Mouse (Mus musculus) neural tube, embryonic 12.5 days (tissue): ENCODE results near the gene Slc38a2. TPM values are rescaled to one million over a fixed set of nuclear protein-coding genes. Genes with fewer than 3 reads are reported as not detected.
A peak's percentile ranks its signal among the peaks of the same experiment; 100 is the strongest.

Source experiments
- ATAC-seq: fragments of 200-750 bp; cut with Nextera tagmentation; 2 replicates; pipeline ENCODE4 v1.8.0; 2017; ENCODE audit warnings: low read depth, mild to moderate bottlenecking, moderate TSS enrichment, moderate library complexity; ENCODE audit not compliant: low FRiP score
- H3K27ac ChIP-seq: fragments of 300-500 bp; sonication (generic); 2 replicates; pipeline ENCODE4 v1.5.1; 2016
- H3K27me3 ChIP-seq: fragments of 300-500 bp; sonication (generic); replicated peaks from 2 replicates; pipeline ENCODE4 v1.6.1; 2016; ENCODE audit warnings: mild to moderate bottlenecking
- H3K36me3 ChIP-seq: fragments of 300-500 bp; sonication (generic); 2 replicates; pipeline ENCODE4 v1.6.1; 2016; ENCODE audit warnings: mild to moderate bottlenecking
- H3K4me1 ChIP-seq: fragments of 300-500 bp; sonication (generic); 2 replicates; pipeline ENCODE4 v1.6.1; 2016
- H3K4me2 ChIP-seq: fragments of 300-500 bp; sonication (generic); replicated peaks from 2 replicates; pipeline ENCODE4 v1.6.1; 2016; ENCODE audit warnings: mild to moderate bottlenecking
- H3K4me3 ChIP-seq: fragments of 300-500 bp; sonication (generic); 2 replicates; pipeline ENCODE4 v1.5.1; 2016
- H3K9ac ChIP-seq: fragments of 300-500 bp; sonication (generic); 2 replicates; pipeline ENCODE4 v1.6.1; 2016; ENCODE audit warnings: mild to moderate bottlenecking
- H3K9me3 ChIP-seq: fragments of 300-500 bp; sonication (generic); 2 replicates; pipeline ENCODE4 v1.6.1; 2016; ENCODE audit warnings: mild to moderate bottlenecking
- WGBS: fragments of 180-500 bp; shearing (Covaris S2); methylation state at CpG from one replicate; pipeline ENCODE4 v1.1.7; 2016; 5-methylcytosine and 5-hydroxymethylcytosine counted together
- polyA plus RNA-seq: library from polyadenylated mRNA; unstranded; fragments of >200 nt; fragmentation: Nextera tagmentation; extraction: Ambion mirVana; gene quantifications from 2 replicates; pipeline ENCODE4 v1.2.1, GENCODE M21; 2016

Slc38a2 gene
- polyA plus RNA-seq, 1 experiment from 2014 or later = 176 TPM

- Histone ChIP-seq H3K9ac (no peak overlapping the region), H3K27ac (no peak overlapping the region), H3K4me3 (no peak overlapping the region), H3K9me3 (no peaks in the 10 kb centered on the region), H3K4me1 (peaks cover 4% of the 10 kb centered on the region; the same call in 1 of the 2 replicates), H3K27me3 (no peaks in the 10 kb centered on the region), H3K36me3 (no peaks in the 10 kb centered on the region), H3K4me2 (no peak overlapping the region)
- 90% methylated on average over 7 of the region's 7 CpGs for WGBS
- ATAC-seq = no peak
Observed at GRCm38 (mm10) chr15:96715692-96716080, 16.2 kb upstream of the Slc38a2 start.

- no peak overlapping the region for H3K27ac ChIP-seq
- H3K4me2 ChIP-seq = no peak overlapping the region
- 93% methylated on average over 9 of the region's 9 CpGs for WGBS
- no peaks in the 10 kb centered on the region for H3K27me3 ChIP-seq
- no peak overlapping the region for H3K4me3 ChIP-seq
- H3K9me3 ChIP-seq = no peaks in the 10 kb centered on the region
- H3K4me1 ChIP-seq = peaks cover 4% of the 10 kb centered on the region; the same call in 1 of the 2 replicates
- no peak for ATAC-seq
- no peaks in the 10 kb centered on the region for H3K36me3 ChIP-seq
- H3K9ac ChIP-seq = no peak overlapping the region
Observed at GRCm38 (mm10) chr15:96715079-96715691, 15.7 kb upstream of the Slc38a2 start.

GRCm38 (mm10) chr15:96714676-96715016 lies 15.1 kb upstream of the Slc38a2 start:
- H3K9me3 ChIP-seq = no peaks in the 10 kb centered on the region
- 93% methylated on average over 3 of the region's 3 CpGs for WGBS
- H3K27me3 ChIP-seq = no peaks in the 10 kb centered on the region

GRCm38 (mm10) chr15:96713758-96714675 lies 14.5 kb upstream of the Slc38a2 start:
- no peak overlapping the region for H3K9ac ChIP-seq
- no peaks in the 10 kb centered on the region for H3K36me3 ChIP-seq
- no peaks in the 10 kb centered on the region for H3K27me3 ChIP-seq
- peaks cover 4% of the 10 kb centered on the region; the same call in 1 of the 2 replicates for H3K4me1 ChIP-seq
- H3K27ac ChIP-seq = no peak overlapping the region
- no peak overlapping the region for H3K4me3 ChIP-seq
- no peak overlapping the region for H3K4me2 ChIP-seq
- ATAC-seq = no peak
- H3K9me3 ChIP-seq = no peaks in the 10 kb centered on the region
- 94% methylated on average over 7 of the region's 7 CpGs for WGBS

More at GRCm38 (mm10) chr15:96714676-96715016, 15.1 kb upstream of the Slc38a2 start:
- Histone ChIP-seq H3K4me1 (peaks cover 4% of the 10 kb centered on the region; the same call in 1 of the 2 replicates), H3K36me3 (no peaks in the 10 kb centered on the region), H3K4me3 (no peak overlapping the region), H3K27ac (no peak overlapping the region), H3K4me2 (no peak overlapping the region), H3K9ac (no peak overlapping the region)
- ATAC-seq = no peak

GRCm38 (mm10) chr15:96712338-96712737 lies 12.8 kb upstream of the Slc38a2 start:
- ATAC-seq = no peak
- H3K4me1 ChIP-seq = peaks cover 4% of the 10 kb centered on the region; the same call in 1 of the 2 replicates
- H3K9me3 ChIP-seq = no peaks in the 10 kb centered on the region
- H3K27ac ChIP-seq = no peak overlapping the region
- H3K4me3 ChIP-seq = no peak overlapping the region
- no peak overlapping the region for H3K4me2 ChIP-seq
- H3K27me3 ChIP-seq = no peaks in the 10 kb centered on the region
- no peaks in the 10 kb centered on the region for H3K36me3 ChIP-seq
- WGBS = 97% methylated on average over 5 of the region's 5 CpGs
- no peak overlapping the region for H3K9ac ChIP-seq

- no peak for ATAC-seq
- peaks cover 4% of the 10 kb centered on the region; the same call in 1 of the 2 replicates for H3K4me1 ChIP-seq
- H3K27ac ChIP-seq = no peak overlapping the region
- 81% methylated on average over 11 of the region's 11 CpGs for WGBS
- H3K4me2 ChIP-seq = no peak overlapping the region
- no peaks in the 10 kb centered on the region for H3K9me3 ChIP-seq
- no peaks in the 10 kb centered on the region for H3K36me3 ChIP-seq
- H3K9ac ChIP-seq = no peak overlapping the region
- no peaks in the 10 kb centered on the region for H3K27me3 ChIP-seq
- no peak overlapping the region for H3K4me3 ChIP-seq
Observed at GRCm38 (mm10) chr15:96711664-96712063, 12.1 kb upstream of the Slc38a2 start.

- H3K36me3 ChIP-seq = no peaks in the 10 kb centered on the region
- 43% methylated on average over 15 of the region's 15 CpGs for WGBS
Observed at GRCm38 (mm10) chr15:96710352-96711114, 11.0 kb upstream of the Slc38a2 start.

GRCm38 (mm10) chr15:96709491-96710351 lies 10.2 kb upstream of the Slc38a2 start:
- no peaks in the 10 kb centered on the region for H3K9me3 ChIP-seq
- no peaks in the 10 kb centered on the region for H3K27me3 ChIP-seq
- no peaks in the 10 kb centered on the region for H3K36me3 ChIP-seq
- under 1% methylated on average over 79 of the region's 80 CpGs for WGBS
- peak overlapping the region; percentile 82 for H3K27ac ChIP-seq
- H3K4me1 ChIP-seq = peaks cover 4% of the 10 kb centered on the region; the same call in 1 of the 2 replicates
- H3K4me2 ChIP-seq = peak overlapping the region; percentile 75
- peak overlapping the region; percentile 70 for H3K9ac ChIP-seq
- peak; percentile 94 for ATAC-seq
- H3K4me3 ChIP-seq = peak overlapping the region; percentile 53

More at GRCm38 (mm10) chr15:96710352-96711114, 11.0 kb upstream of the Slc38a2 start:
- Histone ChIP-seq H3K4me2 (peak overlapping the region; percentile 75), H3K4me1 (peaks cover 4% of the 10 kb centered on the region; the same call in 1 of the 2 replicates), H3K27me3 (no peaks in the 10 kb centered on the region), H3K9me3 (no peaks in the 10 kb centered on the region), H3K9ac (peak overlapping the region; percentile 70), H3K4me3 (peak overlapping the region; percentile 53), H3K27ac (no peak overlapping the region)
- ATAC-seq = no peak

GRCm38 (mm10) chr15:96708976-96709490 lies 9.5 kb upstream of the Slc38a2 start:
- Histone ChIP-seq H3K4me2 (peak overlapping the region; percentile 75), H3K9ac (peak overlapping the region; percentile 70), H3K27me3 (no peaks in the 10 kb centered on the region), H3K36me3 (no peaks in the 10 kb centered on the region), H3K4me1 (peaks cover 4% of the 10 kb centered on the region; the same call in 1 of the 2 replicates), H3K9me3 (no peaks in the 10 kb centered on the region), H3K4me3 (peak overlapping the region; percentile 53), H3K27ac (peak overlapping the region; percentile 57)
- ATAC-seq = peak; percentile 15; the same call in 1 of the 2 replicates
- 28% methylated on average over 14 of the region's 14 CpGs for WGBS

- no peak for ATAC-seq
- Histone ChIP-seq H3K27ac (no peak overlapping the region), H3K4me3 (no peak overlapping the region), H3K27me3 (no peaks in the 10 kb centered on the region), H3K9me3 (no peaks in the 10 kb centered on the region), H3K4me2 (peak overlapping the region; percentile 75; the same call in 1 of the 2 replicates), H3K9ac (no peak overlapping the region), H3K4me1 (peaks cover 4% of the 10 kb centered on the region; the same call in 1 of the 2 replicates), H3K36me3 (no peaks in the 10 kb centered on the region)
- whole genome bisulfite sequencing = 92% methylated on average over 8 of the region's 8 CpGs
Observed at GRCm38 (mm10) chr15:96708428-96708827, 8.9 kb upstream of the Slc38a2 start.

- H3K4me2 ChIP-seq = no peak overlapping the region
- peaks cover 4% of the 10 kb centered on the region; the same call in 1 of the 2 replicates for H3K4me1 ChIP-seq
- no peak overlapping the region for H3K4me3 ChIP-seq
- 84% methylated on average over 2 of the region's 2 CpGs for WGBS
- H3K27ac ChIP-seq = no peak overlapping the region
- H3K9ac ChIP-seq = no peak overlapping the region
- no peaks in the 10 kb centered on the region for H3K9me3 ChIP-seq
- H3K36me3 ChIP-seq = no peaks in the 10 kb centered on the region
- no peaks in the 10 kb centered on the region for H3K27me3 ChIP-seq
- ATAC-seq = no peak
Observed at GRCm38 (mm10) chr15:96707936-96708335, 8.4 kb upstream of the Slc38a2 start.
